Mouse (Mus musculus) heart, postnatal 0 days (tissue): ENCODE results near the gene Wdr3.

Source experiments
- CTCF ChIP-seq: IDR thresholded peaks from 2 replicates; pipeline ENCODE4 v1.5.1; 2016; ENCODE audit warnings: antibody characterized with exemption, control low read depth, low read depth
- EP300 ChIP-seq: IDR thresholded peaks from 2 replicates; pipeline ENCODE4 v1.6.1; 2016; ENCODE audit warnings: antibody characterized with exemption, low read depth

- TF ChIP-seq CTCF = no peak
- no peak for TF ChIP-seq EP300
Measured at GRCm38 (mm10) chr3:100162315-100163105, at the start of gene Wdr3, which contains the start of gene Gdap2.
